Mouse (Mus musculus) cerebellum, adult 2 months (tissue): ENCODE results near the gene Eya4. TPM values are rescaled to one million over a fixed set of nuclear protein-coding genes. Genes with fewer than 3 reads are reported as not detected.

ENCODE experiments used
- DNase-seq, 2 experiments: peaks; one replicate each; pipeline ENCODE4 v3.0.0; 2021
- H3K27ac ChIP-seq: fragments of 200-500 bp; 2 replicates; pipeline ENCODE4 v1.5.1; 2012; ENCODE audit warnings: low read length, control low read depth, inconsistent platforms; ENCODE audit not compliant: insufficient read depth
- H3K27me3 ChIP-seq: fragments of 200-500 bp; 2 replicates; pipeline ENCODE4 v1.6.1; 2012; ENCODE audit warnings: inconsistent platforms, mild to moderate bottlenecking, low read length, moderate library complexity; ENCODE audit not compliant: control insufficient read depth, insufficient read depth
- H3K4me1 ChIP-seq: fragments of 200-500 bp; 2 replicates; pipeline ENCODE4 v1.6.1; 2011; ENCODE audit warnings: low read length; ENCODE audit not compliant: control insufficient read depth, insufficient read depth
- H3K4me3 ChIP-seq: fragments of 200-500 bp; replicated peaks from 2 replicates; pipeline ENCODE3; 2011; ENCODE audit warnings: mild to moderate bottlenecking, low read depth, low read length, control low read depth; ENCODE audit not compliant: insufficient read depth
- CTCF ChIP-seq: fragments of 200-500 bp; IDR thresholded peaks from 2 replicates; pipeline ENCODE4 v1.5.1; 2011; ENCODE audit warnings: low read depth, mild to moderate bottlenecking, control low read depth, low read length, moderate library complexity, borderline replicate concordance; ENCODE audit not compliant: insufficient read depth
- POLR2A ChIP-seq: fragments of 200-500 bp; IDR thresholded peaks from 2 replicates; pipeline ENCODE4 v1.6.1; 2011; ENCODE audit warnings: low read length, control low read depth, borderline replicate concordance; ENCODE audit not compliant: insufficient read depth
- WGBS: fragments of 180-500 bp; shearing (Covaris S2); methylation state at CpG from one replicate; pipeline ENCODE4 v1.1.7; 2018; 5-methylcytosine and 5-hydroxymethylcytosine counted together
- polyA plus RNA-seq: library from polyadenylated mRNA; depleted of rRNA; stranded (reverse); fragments of >200 nt; gene quantifications from 2 replicates; pipeline ENCODE4 v1.2.3, GENCODE M21; 2012

Eya4 gene
- polyA plus RNA-seq, 1 experiment = 0.82 TPM

- no peak overlapping the region for H3K4me3 ChIP-seq
- no peak for DNase-seq
- WGBS = 50% methylated on average over 5 of the region's 5 CpGs
- no peak for TF ChIP-seq CTCF
- no peak for TF ChIP-seq POLR2A
- no peak overlapping the region for H3K27ac ChIP-seq
- H3K27me3 ChIP-seq = no peaks in the 10 kb centered on the region
- H3K4me1 ChIP-seq = no peaks in the 10 kb centered on the region
These were observed 224.1 kb downstream of the Eya4 start for GRCm38 (mm10) chr10:23126529-23126928.

- H3K4me3 ChIP-seq = no peak overlapping the region
- no peak overlapping the region for H3K27ac ChIP-seq
- TF ChIP-seq CTCF (no peak), POLR2A (no peak)
- 75% methylated on average over 2 of the region's 2 CpGs for WGBS
- no peaks in the 10 kb centered on the region for H3K4me1 ChIP-seq
- H3K27me3 ChIP-seq = no peaks in the 10 kb centered on the region
- no peak for DNase-seq
These were observed 230.1 kb downstream of the Eya4 start for GRCm38 (mm10) chr10:23120437-23120836.

GRCm38 (mm10) chr10:23116786-23117410 is 233.7 kb downstream of the Eya4 start:
- TF ChIP-seq POLR2A (no peak), CTCF (peak; percentile 92)
- no peaks in the 10 kb centered on the region for H3K27me3 ChIP-seq
- no peak overlapping the region for H3K27ac ChIP-seq
- no peaks in the 10 kb centered on the region for H3K4me1 ChIP-seq
- WGBS = 52% methylated on average over 10 of the region's 10 CpGs
- H3K4me3 ChIP-seq = no peak overlapping the region
- peak; percentile 51 to 63 for DNase-seq

- TF ChIP-seq CTCF = no peak
- TF ChIP-seq POLR2A = no peak
- no peaks in the 10 kb centered on the region for H3K27me3 ChIP-seq
- no peaks in the 10 kb centered on the region for H3K4me1 ChIP-seq
- 84% methylated on average over 8 of the region's 8 CpGs for WGBS
- no peak for DNase-seq
- H3K4me3 ChIP-seq = no peak overlapping the region
- no peak overlapping the region for H3K27ac ChIP-seq
These were observed 234.5 kb downstream of the Eya4 start for GRCm38 (mm10) chr10:23116063-23116462.

- H3K27me3 ChIP-seq = no peaks in the 10 kb centered on the region
These were observed 235.3 kb downstream of the Eya4 start for GRCm38 (mm10) chr10:23115321-23115720.

GRCm38 (mm10) chr10:23108122-23108521 is 242.5 kb downstream of the Eya4 start:
- peak in 1 of 2 experiments; percentile 12 for DNase-seq
- Histone ChIP-seq H3K27me3 (no peaks in the 10 kb centered on the region), H3K4me3 (no peak overlapping the region), H3K4me1 (no peaks in the 10 kb centered on the region), H3K27ac (no peak overlapping the region)
- WGBS = 75% methylated on average over 4 of the region's 4 CpGs
- no peak for TF ChIP-seq CTCF
- no peak for TF ChIP-seq POLR2A

More at GRCm38 (mm10) chr10:23115321-23115720, 235.3 kb downstream of the Eya4 start:
- WGBS = 77% methylated on average over 3 of the region's 3 CpGs
- DNase-seq = no peak
- H3K4me1 ChIP-seq = no peaks in the 10 kb centered on the region
- TF ChIP-seq CTCF (no peak), POLR2A (no peak)
- H3K27ac ChIP-seq = no peak overlapping the region
- no peak overlapping the region for H3K4me3 ChIP-seq

GRCm38 (mm10) chr10:23092517-23092916 is 258.1 kb downstream of the Eya4 start:
- Histone ChIP-seq H3K27ac (no peak overlapping the region), H3K27me3 (no peaks in the 10 kb centered on the region), H3K4me3 (no peak overlapping the region), H3K4me1 (no peaks in the 10 kb centered on the region)
- no peak for DNase-seq
- WGBS = 80% methylated on average over 7 of the region's 7 CpGs
- TF ChIP-seq CTCF = no peak
- TF ChIP-seq POLR2A = no peak

GRCm38 (mm10) chr10:23091552-23091951 is 259.0 kb downstream of the Eya4 start:
- no peak for TF ChIP-seq POLR2A
- 43% methylated on average over 3 of the region's 3 CpGs for WGBS
- Histone ChIP-seq H3K4me3 (no peak overlapping the region), H3K27ac (no peak overlapping the region), H3K4me1 (no peaks in the 10 kb centered on the region), H3K27me3 (no peaks in the 10 kb centered on the region)
- DNase-seq = no peak

- Histone ChIP-seq H3K27ac (no peak overlapping the region), H3K4me1 (no peaks in the 10 kb centered on the region), H3K27me3 (no peaks in the 10 kb centered on the region), H3K4me3 (no peak overlapping the region)
- TF ChIP-seq CTCF (no peak), POLR2A (no peak)
- 94% methylated on average over 1 of the region's 1 CpGs for WGBS
- DNase-seq = no peak
These were observed 260.3 kb downstream of the Eya4 start for GRCm38 (mm10) chr10:23090323-23090722.
